Mouse (Mus musculus): ENCODE results near the gene Reg4. TPM values are rescaled to one million over a fixed set of nuclear protein-coding genes. Genes with fewer than 3 reads are reported as not detected.
A peak's percentile ranks its signal among the peaks of the same experiment; 100 is the strongest.

Reg4 gene
- polyA plus RNA-seq, 1 experiment from 2014 or later, result not detected

DNA sequence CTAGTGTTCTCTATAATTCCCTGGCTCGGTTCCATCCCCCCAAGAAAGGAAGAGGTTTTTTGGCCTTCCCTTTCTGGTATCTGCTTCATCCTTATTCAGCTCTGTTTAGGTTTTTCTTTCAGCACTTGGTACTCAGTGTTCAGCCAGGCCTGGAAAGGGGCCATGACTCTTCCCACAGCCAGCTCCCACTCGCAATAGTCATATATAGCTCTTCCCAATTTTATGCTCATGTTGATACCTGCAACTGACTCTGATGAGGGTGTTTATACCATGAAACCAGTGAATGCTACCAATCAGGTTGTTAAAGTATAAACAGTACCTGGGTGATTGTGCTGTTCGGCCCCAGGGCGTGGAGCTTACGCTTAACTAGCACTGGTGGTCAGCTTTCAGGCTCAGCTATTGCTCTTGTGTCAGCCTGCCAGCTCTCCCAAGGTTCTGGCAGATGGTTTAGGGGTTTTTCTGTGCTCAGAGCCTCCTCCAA lies 37.4 kb downstream of the Reg4 start:
- no peaks in the 10 kb centered on the region for H3K27me3 ChIP-seq

DNA sequence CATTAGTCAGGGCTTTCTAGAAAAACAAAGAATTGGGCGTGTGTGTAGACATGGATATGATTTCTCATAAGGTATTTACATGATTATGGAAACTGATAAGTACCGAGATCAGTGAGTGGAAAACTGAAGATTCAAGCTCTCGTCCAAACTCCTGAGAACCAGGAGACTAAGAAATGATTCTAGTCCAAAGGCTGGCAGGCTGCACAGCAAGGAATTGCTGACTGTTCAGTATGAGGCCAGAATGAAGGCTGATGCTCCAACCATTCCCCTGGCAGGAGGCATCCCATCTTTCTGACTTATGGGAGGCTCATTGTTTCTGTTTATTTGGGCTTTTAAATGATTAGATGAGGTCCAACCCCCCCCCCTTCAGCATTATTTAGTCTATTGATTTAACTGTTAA lies 38.6 kb downstream of the Reg4 start:
- no peak overlapping the region for H3K9ac ChIP-seq
- H3K36me3 ChIP-seq, result no peaks in the 10 kb centered on the region
- no peaks in the 10 kb centered on the region for H3K27me3 ChIP-seq
- H3K9me3 ChIP-seq (replicated peaks), result no peaks in the 10 kb centered on the region
- H3K4me1 ChIP-seq, result peaks cover 11% of the 10 kb centered on the region
- no peak for ATAC-seq (ENCODE audit: insufficient number of reproducible peaks, low FRiP score, low TSS enrichment, low read depth)
- 71% methylated on average over 3 of the region's 3 CpGs for WGBS
- H3K27ac ChIP-seq (replicated peaks), result no peak overlapping the region
- H3K4me2 ChIP-seq (replicated peaks), result no peak overlapping the region
- no peak overlapping the region for H3K4me3 ChIP-seq (replicated peaks)

More for the DNA sequence above, 37.4 kb downstream of the Reg4 start:
- Histone ChIP-seq H3K4me2 (replicated peaks) (no peak overlapping the region), H3K9me3 (replicated peaks) (no peaks in the 10 kb centered on the region), H3K36me3 (no peaks in the 10 kb centered on the region), H3K4me3 (replicated peaks) (no peak overlapping the region), H3K4me1 (peaks cover 11% of the 10 kb centered on the region), H3K9ac (no peak overlapping the region), H3K27ac (replicated peaks) (peak overlapping the region; percentile 78)
- no peak; the same call in 1 of the 2 replicates for ATAC-seq (ENCODE audit: insufficient number of reproducible peaks, low FRiP score, low TSS enrichment, low read depth)
- 49% methylated on average over 5 of the region's 5 CpGs for WGBS

DNA sequence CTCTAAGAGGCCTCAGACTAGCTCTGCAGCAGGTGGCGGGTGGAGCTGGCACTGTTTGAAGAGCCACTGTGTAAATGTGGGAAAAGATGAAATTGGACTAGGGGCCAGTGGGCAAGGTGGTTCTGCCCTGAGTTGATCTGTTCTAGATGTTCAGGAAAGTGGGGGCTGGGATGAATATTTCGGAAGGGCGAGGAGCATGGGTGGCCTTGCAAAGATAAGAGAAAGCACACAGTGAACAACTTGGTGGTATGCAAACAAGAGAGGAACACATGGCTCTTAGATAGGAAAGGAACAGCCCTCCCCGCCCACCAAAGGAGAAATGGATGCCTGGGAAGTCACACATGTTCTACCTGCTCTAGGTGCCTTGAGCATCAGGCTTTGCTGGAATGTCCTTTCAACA lies 39.5 kb downstream of the Reg4 start:
- H3K36me3 ChIP-seq, result no peaks in the 10 kb centered on the region
- no peak overlapping the region for H3K9ac ChIP-seq
- no peak overlapping the region for H3K27ac ChIP-seq (replicated peaks)
- H3K9me3 ChIP-seq (replicated peaks), result no peaks in the 10 kb centered on the region
- 90% methylated on average over 4 of the region's 4 CpGs for WGBS
- peaks cover 11% of the 10 kb centered on the region for H3K4me1 ChIP-seq
- H3K27me3 ChIP-seq, result no peaks in the 10 kb centered on the region
- H3K4me3 ChIP-seq (replicated peaks), result no peak overlapping the region
- ATAC-seq (ENCODE audit: insufficient number of reproducible peaks, low FRiP score, low TSS enrichment, low read depth), result no peak
- no peak overlapping the region for H3K4me2 ChIP-seq (replicated peaks)

DNA sequence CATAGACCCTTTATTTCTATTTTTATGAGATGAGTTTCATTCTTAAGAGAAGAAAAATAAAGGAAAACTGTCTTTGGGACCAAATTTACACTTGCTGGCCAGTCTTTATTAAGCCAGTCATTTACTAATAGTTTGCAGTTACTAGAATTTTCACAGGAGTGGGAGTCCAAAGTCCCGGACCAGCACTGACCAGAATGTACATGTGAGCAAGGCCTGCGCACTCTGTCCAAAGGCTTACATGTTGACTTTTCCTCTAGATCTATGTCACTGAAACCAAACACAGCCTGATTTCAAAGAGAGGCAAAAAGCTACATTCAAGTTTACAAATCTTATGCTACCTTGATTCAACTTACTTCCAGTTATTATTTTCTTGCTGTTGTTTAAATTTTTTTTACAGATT lies 40.2 kb downstream of the Reg4 start:
- no peak overlapping the region for H3K27ac ChIP-seq (replicated peaks)
- no peaks in the 10 kb centered on the region for H3K36me3 ChIP-seq
- H3K4me3 ChIP-seq (replicated peaks), result no peak overlapping the region
- H3K27me3 ChIP-seq, result no peaks in the 10 kb centered on the region
- H3K4me1 ChIP-seq, result peaks cover 14% of the 10 kb centered on the region
- H3K9ac ChIP-seq, result no peak overlapping the region
- H3K4me2 ChIP-seq (replicated peaks), result no peak overlapping the region
- ATAC-seq (ENCODE audit: insufficient number of reproducible peaks, low FRiP score, low TSS enrichment, low read depth), result no peak
- no peaks in the 10 kb centered on the region for H3K9me3 ChIP-seq (replicated peaks)
- 95% methylated on average over 2 of the region's 2 CpGs for WGBS

DNA sequence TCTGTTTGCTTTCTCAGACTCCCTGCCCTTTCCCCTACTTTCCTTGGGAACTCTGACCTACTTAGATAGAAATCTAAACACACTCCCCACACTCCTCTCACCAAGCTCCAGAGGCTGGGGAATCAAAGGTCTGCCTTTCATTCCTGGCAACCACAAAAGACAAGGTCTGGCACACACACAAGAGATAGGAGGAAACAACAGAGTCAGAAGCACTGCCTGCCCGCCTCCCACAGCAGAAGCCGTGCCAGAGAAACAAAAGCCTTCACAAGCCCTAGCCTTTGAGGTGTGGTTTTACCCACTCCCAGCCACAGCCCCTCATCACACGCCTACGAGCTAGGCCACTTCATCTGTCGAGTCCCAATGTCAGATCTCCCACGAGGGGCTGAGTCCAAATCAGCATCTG lies 45.3 kb downstream of the Reg4 start:
- no peak overlapping the region for H3K4me3 ChIP-seq (replicated peaks)
- no peak overlapping the region for H3K4me2 ChIP-seq (replicated peaks)
- 17% methylated on average over 6 of the region's 6 CpGs for WGBS
- peak overlapping the region; percentile 39; the same call in 1 of the 2 replicates for H3K27ac ChIP-seq (replicated peaks)
- H3K36me3 ChIP-seq, result no peaks in the 10 kb centered on the region
- H3K27me3 ChIP-seq, result no peaks in the 10 kb centered on the region
- ATAC-seq (ENCODE audit: insufficient number of reproducible peaks, low FRiP score, low TSS enrichment, low read depth), result peak; percentile 29; the same call in 1 of the 2 replicates
- no peaks in the 10 kb centered on the region for H3K9me3 ChIP-seq (replicated peaks)
- peaks cover 9% of the 10 kb centered on the region for H3K4me1 ChIP-seq
- no peak overlapping the region for H3K9ac ChIP-seq

DNA sequence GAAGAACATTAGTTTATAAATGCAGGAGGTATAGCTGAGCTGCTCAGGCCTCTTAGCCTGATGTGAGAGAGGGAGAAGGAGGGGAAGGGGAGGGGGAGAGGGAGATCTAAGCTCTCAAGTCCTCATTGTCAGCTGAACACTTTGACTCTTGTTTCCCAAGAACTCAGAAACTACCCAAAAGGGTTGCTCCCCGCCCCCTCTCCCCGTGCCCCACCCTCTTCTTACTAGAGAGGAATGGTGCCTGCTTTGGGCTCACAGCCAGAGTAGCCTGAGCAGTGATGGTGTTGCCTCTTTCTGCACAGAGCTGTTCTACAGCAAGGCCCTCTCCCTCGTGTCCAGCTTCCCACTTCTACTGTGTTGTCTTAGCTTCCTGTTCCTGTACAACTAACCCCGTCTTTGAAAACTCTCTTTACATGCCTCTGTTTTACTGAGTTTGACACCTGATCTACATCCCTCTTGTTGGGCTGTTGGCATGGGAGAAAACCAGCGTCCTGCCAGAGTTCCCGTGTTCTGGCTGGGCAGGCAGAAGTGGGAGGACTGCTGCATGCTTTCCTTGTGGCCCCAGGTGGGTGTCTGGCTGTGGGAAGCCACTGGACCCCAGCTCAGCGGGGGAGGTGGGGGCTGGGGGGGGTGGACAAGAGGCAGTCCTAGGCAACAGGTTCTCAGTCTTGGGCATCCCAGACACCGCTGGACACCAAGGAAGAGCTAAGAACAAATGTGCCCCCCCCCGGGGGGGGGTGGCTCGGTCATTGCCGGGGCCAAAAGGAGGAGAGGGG lies 51.9 kb downstream of the Reg4 start:
- Histone ChIP-seq H3K9me3 (replicated peaks) (no peaks in the 10 kb centered on the region), H3K9ac (no peak overlapping the region), H3K4me2 (replicated peaks) (no peak overlapping the region), H3K27ac (replicated peaks) (0 out of 2 replicates have a peak overlapping the region, but pooled peaks have one; percentile 34), H3K4me3 (replicated peaks) (no peak overlapping the region), H3K27me3 (no peaks in the 10 kb centered on the region), H3K4me1 (peaks cover 7% of the 10 kb centered on the region; the same call in 1 of the 2 replicates), H3K36me3 (no peaks in the 10 kb centered on the region)
- peak; percentile 51; the same call in 1 of the 2 replicates for ATAC-seq (ENCODE audit: insufficient number of reproducible peaks, low FRiP score, low TSS enrichment, low read depth)
- 51% methylated on average over 11 of the region's 11 CpGs for WGBS

DNA sequence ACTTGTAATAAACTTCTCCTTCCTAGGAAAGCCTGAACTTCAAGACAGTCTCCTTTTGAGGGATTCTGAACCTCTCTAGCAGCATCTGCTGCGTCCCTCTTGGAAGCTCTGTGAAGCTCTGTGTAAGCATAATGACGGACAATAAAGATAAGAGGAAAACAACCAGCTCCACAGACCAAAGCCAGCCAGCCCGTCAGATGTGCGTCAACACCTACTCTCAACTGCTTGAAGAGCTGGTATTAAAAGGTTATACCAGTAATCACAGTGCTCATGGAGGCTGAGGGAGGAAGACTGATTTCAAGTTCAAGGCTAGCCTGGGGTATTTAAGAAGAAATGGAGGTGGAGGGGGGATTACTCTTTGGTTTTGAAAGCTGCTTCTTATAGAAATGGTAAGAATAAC lies 57.7 kb downstream of the Reg4 start:
- H3K36me3 ChIP-seq, result no peaks in the 10 kb centered on the region
- no peak for ATAC-seq (ENCODE audit: insufficient number of reproducible peaks, low FRiP score, low TSS enrichment, low read depth)
- 74% methylated on average over 4 of the region's 4 CpGs for WGBS

DNA sequence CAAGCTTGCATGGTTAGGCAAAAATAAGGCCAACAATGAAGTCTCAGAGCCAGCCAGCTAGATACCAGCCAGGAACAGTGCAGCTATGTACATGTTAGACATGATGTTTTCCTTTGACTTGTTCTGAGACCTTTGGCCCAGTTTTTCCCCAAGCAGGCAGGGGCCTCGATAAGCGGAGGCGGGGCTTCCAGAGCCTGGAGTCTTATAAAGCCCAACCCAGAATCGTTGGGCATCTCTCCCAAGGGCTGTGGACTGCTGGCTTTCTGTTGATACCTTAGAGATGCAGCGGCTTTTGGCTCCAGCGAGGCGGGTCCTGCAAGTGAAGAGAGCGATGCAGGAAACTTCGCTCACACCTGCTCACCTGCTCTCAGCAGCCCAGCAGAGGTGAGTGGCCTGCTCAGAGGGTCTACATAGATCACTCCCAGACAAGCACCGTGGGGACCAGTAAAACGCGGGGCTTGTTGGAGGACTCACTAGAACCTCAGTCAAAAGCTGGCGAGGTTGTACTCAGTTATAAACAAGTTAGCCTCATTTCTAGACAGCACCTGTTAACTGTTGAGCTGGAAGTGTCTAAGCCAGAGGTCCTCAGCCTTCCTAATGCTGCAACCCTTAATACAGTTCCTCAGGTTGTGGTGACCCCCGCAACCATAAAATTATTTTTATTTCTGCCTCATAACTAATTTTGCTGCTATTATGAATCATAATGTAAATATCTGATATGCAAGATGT lies 58.4 kb downstream of the Reg4 start, which contains the start of gene Hmgcs2:
TSS of gene Hmgcs2 (plus strand) at position 232 of the 729 bp plus-strand sequence.
- H3K9me3 ChIP-seq (replicated peaks), result no peaks in the 10 kb centered on the region
- no peaks in the 10 kb centered on the region for H3K36me3 ChIP-seq
- WGBS, result 60% methylated on average over 14 of the region's 14 CpGs
- peak within 1 kb of the TSS; percentile 13 for H3K4me2 ChIP-seq (replicated peaks)
- no peak within 1 kb of the TSS for H3K9ac ChIP-seq
- H3K4me1 ChIP-seq, result peaks cover 12% of the 10 kb centered on the region
- H3K4me3 ChIP-seq (replicated peaks), result no peak within 1 kb of the TSS
- ATAC-seq (ENCODE audit: insufficient number of reproducible peaks, low FRiP score, low TSS enrichment, low read depth), result 0 out of 2 replicates have a peak, but pooled peaks have one; percentile 47
- no peaks in the 10 kb centered on the region for H3K27me3 ChIP-seq
- no peak within 1 kb of the TSS; the same call in 1 of the 2 replicates for H3K27ac ChIP-seq (replicated peaks)

More for the DNA sequence above, 57.7 kb downstream of the Reg4 start:
- H3K9ac ChIP-seq, result no peak overlapping the region
- no peaks in the 10 kb centered on the region for H3K27me3 ChIP-seq
- H3K9me3 ChIP-seq (replicated peaks), result no peaks in the 10 kb centered on the region
- H3K4me3 ChIP-seq (replicated peaks), result no peak overlapping the region
- H3K4me1 ChIP-seq, result peaks cover 12% of the 10 kb centered on the region
- no peak overlapping the region for H3K4me2 ChIP-seq (replicated peaks)
- no peak overlapping the region for H3K27ac ChIP-seq (replicated peaks)

DNA sequence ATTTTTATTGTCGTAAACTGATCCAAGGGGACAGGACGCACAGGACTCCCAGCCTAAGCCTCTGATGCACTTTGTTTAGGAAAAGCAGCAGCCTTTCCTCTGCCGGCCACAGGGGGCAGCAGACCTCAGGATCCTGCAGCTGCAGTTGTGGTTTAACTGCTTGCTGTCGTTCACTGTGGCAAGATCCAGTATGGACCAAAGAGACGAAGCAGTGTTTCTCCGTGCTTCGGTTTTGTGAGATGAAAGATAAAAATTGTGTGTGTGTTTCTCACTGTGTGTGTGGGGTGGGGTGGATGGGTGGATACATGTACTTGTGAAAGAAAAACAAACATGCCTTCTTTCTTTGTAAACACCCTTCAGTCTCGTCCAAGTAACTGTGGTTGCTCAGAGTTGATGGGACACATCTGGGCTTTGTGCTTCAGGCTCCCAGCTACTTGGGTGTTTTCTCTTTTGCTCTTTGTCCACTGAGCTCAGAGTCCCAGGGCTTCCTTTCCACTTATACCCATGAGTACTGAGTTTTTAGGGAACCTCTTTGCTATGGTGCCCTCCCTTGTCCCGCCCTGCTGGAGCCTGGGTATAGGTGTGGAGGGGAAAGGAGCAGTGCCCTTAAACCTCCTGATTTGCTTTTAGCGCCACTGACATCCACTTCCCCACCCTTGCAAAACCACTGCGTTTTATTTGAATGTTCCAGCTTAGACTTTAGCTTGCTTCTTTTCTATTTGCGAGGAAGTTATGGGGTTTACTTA lies 59.1 kb downstream of the Reg4 start:
- no peak overlapping the region for H3K9ac ChIP-seq
- peaks cover 12% of the 10 kb centered on the region for H3K4me1 ChIP-seq
- no peak; the same call in 1 of the 2 replicates for ATAC-seq (ENCODE audit: insufficient number of reproducible peaks, low FRiP score, low TSS enrichment, low read depth)
- H3K27me3 ChIP-seq, result no peaks in the 10 kb centered on the region
- H3K9me3 ChIP-seq (replicated peaks), result no peaks in the 10 kb centered on the region
- H3K36me3 ChIP-seq, result no peaks in the 10 kb centered on the region
- H3K27ac ChIP-seq (replicated peaks), result no peak overlapping the region; the same call in 1 of the 2 replicates
- no peak overlapping the region for H3K4me3 ChIP-seq (replicated peaks)
- peak overlapping the region; percentile 13 for H3K4me2 ChIP-seq (replicated peaks)
- WGBS, result 31% methylated on average over 12 of the region's 12 CpGs

DNA sequence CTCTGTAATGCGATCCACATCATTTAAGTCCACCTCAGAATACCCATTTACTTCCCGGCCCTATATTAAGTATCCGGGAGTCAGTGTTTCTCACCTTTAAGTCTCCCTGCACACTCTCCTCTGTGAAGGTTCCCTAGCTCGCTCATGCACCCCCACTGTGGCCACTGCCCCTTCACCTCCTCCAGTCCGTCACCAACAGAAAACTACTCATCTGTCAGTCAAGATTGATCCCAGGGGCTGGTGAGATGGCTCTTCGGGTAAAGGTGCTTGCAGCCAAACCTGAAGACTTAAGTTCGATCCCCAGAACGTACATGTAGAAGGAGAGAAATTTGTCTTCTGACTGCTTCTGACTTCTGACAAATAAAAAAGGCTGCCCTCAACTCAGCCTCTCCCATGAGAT lies 60.5 kb downstream of the Reg4 start:
- WGBS, result 88% methylated on average over 8 of the region's 8 CpGs
- ATAC-seq (ENCODE audit: insufficient number of reproducible peaks, low FRiP score, low TSS enrichment, low read depth), result no peak
- H3K9me3 ChIP-seq (replicated peaks), result no peaks in the 10 kb centered on the region
- H3K9ac ChIP-seq, result no peak overlapping the region
- no peaks in the 10 kb centered on the region for H3K36me3 ChIP-seq
- H3K27me3 ChIP-seq, result no peaks in the 10 kb centered on the region
- H3K4me1 ChIP-seq, result peaks cover 12% of the 10 kb centered on the region
- no peak overlapping the region for H3K4me3 ChIP-seq (replicated peaks)
- H3K27ac ChIP-seq (replicated peaks), result no peak overlapping the region
- H3K4me2 ChIP-seq (replicated peaks), result no peak overlapping the region

DNA sequence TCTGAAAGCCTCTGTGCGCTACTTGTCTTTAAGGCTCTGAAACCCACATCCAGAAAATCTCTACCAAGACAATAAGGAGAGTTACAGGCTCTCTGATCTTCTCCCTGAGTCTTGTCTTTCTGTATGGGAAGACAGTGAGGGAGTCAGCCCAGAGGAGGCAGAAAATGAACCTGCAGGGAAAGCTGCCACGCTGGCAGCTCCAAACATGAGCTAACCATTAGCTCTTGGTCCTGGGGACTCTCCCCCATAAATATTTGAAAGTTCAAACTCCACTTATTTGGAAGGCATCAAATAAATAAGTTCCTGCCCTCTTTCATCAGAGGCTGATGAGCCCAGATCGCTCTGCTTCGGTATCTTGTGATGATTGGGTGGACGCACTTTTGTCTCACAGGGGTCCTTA lies 61.2 kb downstream of the Reg4 start:
- Histone ChIP-seq H3K27ac (replicated peaks) (no peak overlapping the region), H3K36me3 (no peaks in the 10 kb centered on the region), H3K4me2 (replicated peaks) (no peak overlapping the region), H3K9ac (no peak overlapping the region), H3K9me3 (replicated peaks) (no peaks in the 10 kb centered on the region), H3K4me1 (peaks cover 12% of the 10 kb centered on the region), H3K4me3 (replicated peaks) (no peak overlapping the region), H3K27me3 (no peaks in the 10 kb centered on the region)
- 79% methylated on average over 5 of the region's 5 CpGs for WGBS
- no peak for ATAC-seq (ENCODE audit: insufficient number of reproducible peaks, low FRiP score, low TSS enrichment, low read depth)

Measured in embryonic facial prominence, embryonic 15.5 days (tissue).